Mouse (Mus musculus): ENCODE data around the gene Ephb6. TPM values are rescaled to one million over a fixed set of nuclear protein-coding genes. Genes with fewer than 3 reads are reported as not detected.

Ephb6 gene
- polyA plus RNA-seq, 1 experiment from 2014 or later, result 7.7 TPM

DNA sequence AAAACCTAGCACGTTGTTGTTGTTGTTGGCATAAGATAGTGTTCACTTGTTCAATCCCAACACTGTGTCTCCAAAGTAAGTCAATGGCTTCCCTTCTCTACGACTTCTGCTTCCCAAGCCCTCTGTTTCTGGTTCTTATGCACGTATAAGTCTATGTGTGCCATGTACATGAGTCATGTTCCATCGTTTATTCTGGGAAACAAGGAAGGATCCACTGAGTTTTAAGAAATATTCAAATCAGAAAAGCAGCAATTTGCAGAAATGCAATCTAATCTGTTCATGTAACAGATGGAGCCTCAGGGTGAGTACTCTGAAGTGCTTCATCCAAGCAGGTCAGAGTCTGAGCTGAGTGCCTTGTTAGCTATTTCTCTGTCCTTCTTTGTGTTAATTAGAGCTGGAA, 26.3 kb downstream of the Ephb6 start:
- H3K4me3 ChIP-seq (replicated peaks), result no peak overlapping the region
- no peak for ATAC-seq
- H3K27ac ChIP-seq, result no peak overlapping the region
- H3K27me3 ChIP-seq (replicated peaks), result no peaks in the 10 kb centered on the region
- H3K36me3 ChIP-seq, result no peaks in the 10 kb centered on the region
- WGBS, result 79% methylated on average over 4 of the region's 4 CpGs
- no peak overlapping the region for H3K9ac ChIP-seq
- no peak overlapping the region for H3K4me2 ChIP-seq (replicated peaks)
- no peaks in the 10 kb centered on the region for H3K9me3 ChIP-seq
- H3K4me1 ChIP-seq (replicated peaks), result no peaks in the 10 kb centered on the region

DNA sequence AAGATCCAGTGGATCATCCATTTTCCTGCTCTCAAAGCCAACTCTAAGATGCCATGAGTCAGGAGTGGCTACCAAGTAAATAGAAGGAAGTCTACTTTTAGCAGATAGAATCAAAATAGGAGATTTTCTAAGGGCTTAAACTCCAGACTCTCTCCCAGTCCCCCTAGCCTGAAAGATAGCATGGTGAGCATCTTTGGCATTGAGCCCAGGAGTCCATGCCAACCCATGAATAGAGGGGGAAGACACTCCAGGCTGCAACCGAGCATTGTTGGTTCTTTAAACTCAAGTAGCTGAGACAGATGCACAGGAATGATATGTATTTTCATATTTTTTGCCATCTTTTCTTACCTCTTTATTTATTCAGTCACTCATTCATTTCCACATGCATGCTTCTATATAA, 29.9 kb downstream of the Ephb6 start:
- no peak overlapping the region for H3K4me3 ChIP-seq (replicated peaks)
- H3K4me2 ChIP-seq (replicated peaks), result no peak overlapping the region
- H3K27me3 ChIP-seq (replicated peaks), result no peaks in the 10 kb centered on the region
- no peak overlapping the region for H3K9ac ChIP-seq
- H3K36me3 ChIP-seq, result no peaks in the 10 kb centered on the region
- H3K4me1 ChIP-seq (replicated peaks), result no peaks in the 10 kb centered on the region
- no peak for ATAC-seq
- WGBS, result 58% methylated on average over 1 of the region's 1 CpGs
- H3K9me3 ChIP-seq, result no peaks in the 10 kb centered on the region
- H3K27ac ChIP-seq, result no peak overlapping the region

DNA sequence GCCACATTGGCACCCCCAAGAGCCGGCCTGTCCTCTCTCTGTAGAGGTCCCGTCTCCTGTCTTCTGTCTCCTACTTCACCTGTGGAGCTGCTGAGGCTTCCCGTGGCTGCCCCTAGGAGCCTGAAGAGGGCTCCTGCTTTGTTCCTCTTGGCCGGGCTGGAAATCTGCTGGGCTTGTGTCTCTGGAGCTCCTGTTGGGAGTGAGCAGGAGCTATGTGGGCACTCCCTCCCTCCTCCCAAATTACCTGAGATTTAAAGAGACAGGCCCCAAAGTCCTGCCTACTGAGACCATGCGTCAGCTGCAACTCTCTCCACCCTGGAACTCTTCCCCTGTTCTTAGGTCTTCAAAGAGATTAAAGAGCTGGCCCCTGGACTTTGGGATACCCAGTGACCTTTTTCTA, 30.9 kb downstream of the Ephb6 start, which contains the start of gene Trpv6:
Gene Trpv6 (minus strand): TSS at position 228 of the 400 bp plus-strand sequence.
- no peak within 1 kb of the TSS for H3K9ac ChIP-seq
- WGBS, result 17% methylated on average over 5 of the region's 5 CpGs
- no peak within 1 kb of the TSS for H3K27ac ChIP-seq
- H3K27me3 ChIP-seq (replicated peaks), result no peaks in the 10 kb centered on the region
- peak within 1 kb of the TSS; percentile 17; the same call in 1 of the 2 replicates for H3K4me2 ChIP-seq (replicated peaks)
- ATAC-seq, result peak; percentile 37; the same call in 1 of the 2 replicates
- no peaks in the 10 kb centered on the region for H3K9me3 ChIP-seq
- no peaks in the 10 kb centered on the region for H3K4me1 ChIP-seq (replicated peaks)
- no peak within 1 kb of the TSS for H3K4me3 ChIP-seq (replicated peaks)
- no peaks in the 10 kb centered on the region for H3K36me3 ChIP-seq

DNA sequence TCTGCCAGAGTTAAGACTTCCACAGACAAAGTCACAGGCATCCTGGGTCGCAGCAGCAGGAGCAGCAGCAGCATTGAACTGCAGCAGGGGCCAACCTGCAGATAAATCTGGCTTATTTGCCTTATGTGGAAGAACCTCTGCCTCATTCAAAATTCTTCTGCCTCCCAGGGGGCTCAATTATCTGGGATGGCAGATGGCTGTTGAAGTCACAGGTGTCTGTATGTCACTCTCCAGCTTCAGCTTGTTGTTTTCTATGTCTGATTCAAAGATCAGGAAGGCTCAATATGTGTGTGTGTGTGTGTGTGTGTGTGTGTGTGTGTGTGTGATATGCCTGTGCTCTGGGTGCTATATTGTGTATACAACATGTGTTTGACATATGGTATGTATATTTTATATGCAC, 32.1 kb downstream of the Ephb6 start:
- no peak overlapping the region for H3K9ac ChIP-seq
- no peaks in the 10 kb centered on the region for H3K27me3 ChIP-seq (replicated peaks)
- no peak for ATAC-seq
- H3K4me1 ChIP-seq (replicated peaks), result no peaks in the 10 kb centered on the region
- no peaks in the 10 kb centered on the region for H3K9me3 ChIP-seq
- no peak overlapping the region for H3K4me3 ChIP-seq (replicated peaks)
- H3K4me2 ChIP-seq (replicated peaks), result no peak overlapping the region
- H3K27ac ChIP-seq, result no peak overlapping the region
- H3K36me3 ChIP-seq, result no peaks in the 10 kb centered on the region
- 28% methylated on average over 1 of the region's 1 CpGs for WGBS

DNA sequence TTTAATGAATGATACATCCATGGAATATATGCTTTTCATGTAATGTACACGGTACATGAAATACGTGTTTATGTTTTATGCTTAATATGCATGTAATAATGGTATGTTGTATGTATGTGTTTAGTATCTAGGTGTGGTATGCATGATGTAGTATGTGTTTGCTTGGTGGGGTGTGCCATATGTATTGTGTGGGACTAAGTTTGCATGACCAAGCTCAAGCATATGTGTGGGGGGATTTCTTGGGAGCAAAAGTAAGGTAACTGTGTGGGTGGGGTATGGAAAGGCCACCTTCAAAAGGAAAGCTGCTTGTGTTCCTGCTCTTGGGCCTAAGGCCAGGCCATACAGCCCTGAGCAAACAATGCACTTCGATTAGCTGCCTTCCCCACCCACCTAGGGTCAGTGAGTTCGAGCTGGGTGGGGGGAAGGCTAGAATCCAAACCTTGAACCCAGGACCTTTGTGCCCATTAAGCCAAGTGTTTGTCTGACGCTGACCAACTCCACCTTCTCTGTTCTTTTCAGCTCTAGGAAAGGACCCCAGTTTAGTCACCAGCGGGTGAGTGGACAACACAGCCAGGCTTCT, 32.7 kb downstream of the Ephb6 start:
- WGBS, result 68% methylated on average over 6 of the region's 6 CpGs

DNA sequence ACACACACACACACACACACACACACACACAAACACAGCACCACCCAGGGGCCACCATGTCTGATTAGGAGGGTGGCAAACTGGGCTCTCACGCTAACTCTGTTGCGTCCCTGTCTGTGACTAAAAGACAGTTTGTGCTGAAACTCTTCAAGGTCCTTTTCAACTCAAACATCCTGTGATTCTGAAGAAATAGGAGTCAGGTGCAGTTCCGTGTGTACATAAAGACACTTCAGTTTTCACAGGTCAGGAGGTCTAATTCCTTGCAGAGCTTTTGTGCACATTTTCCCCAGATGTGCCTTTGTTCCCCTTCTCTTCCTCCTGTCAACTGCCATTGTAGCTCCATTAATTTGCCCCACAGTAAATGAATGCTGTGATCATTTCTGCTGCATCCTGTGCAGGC, 35.2 kb downstream of the Ephb6 start:
- Histone ChIP-seq H3K4me3 (replicated peaks) (no peak overlapping the region), H3K4me1 (replicated peaks) (no peaks in the 10 kb centered on the region), H3K36me3 (no peaks in the 10 kb centered on the region), H3K9ac (no peak overlapping the region), H3K4me2 (replicated peaks) (no peak overlapping the region), H3K27me3 (replicated peaks) (no peaks in the 10 kb centered on the region), H3K9me3 (no peaks in the 10 kb centered on the region), H3K27ac (no peak overlapping the region)
- WGBS, result 67% methylated on average over 3 of the region's 3 CpGs
- ATAC-seq, result no peak

More for the DNA sequence above, 32.7 kb downstream of the Ephb6 start:
- no peak for ATAC-seq
- no peaks in the 10 kb centered on the region for H3K9me3 ChIP-seq
- H3K4me2 ChIP-seq (replicated peaks), result no peak overlapping the region
- H3K4me1 ChIP-seq (replicated peaks), result no peaks in the 10 kb centered on the region
- H3K27ac ChIP-seq, result no peak overlapping the region
- H3K4me3 ChIP-seq (replicated peaks), result no peak overlapping the region
- H3K9ac ChIP-seq, result no peak overlapping the region
- H3K36me3 ChIP-seq, result no peaks in the 10 kb centered on the region
- no peaks in the 10 kb centered on the region for H3K27me3 ChIP-seq (replicated peaks)

DNA sequence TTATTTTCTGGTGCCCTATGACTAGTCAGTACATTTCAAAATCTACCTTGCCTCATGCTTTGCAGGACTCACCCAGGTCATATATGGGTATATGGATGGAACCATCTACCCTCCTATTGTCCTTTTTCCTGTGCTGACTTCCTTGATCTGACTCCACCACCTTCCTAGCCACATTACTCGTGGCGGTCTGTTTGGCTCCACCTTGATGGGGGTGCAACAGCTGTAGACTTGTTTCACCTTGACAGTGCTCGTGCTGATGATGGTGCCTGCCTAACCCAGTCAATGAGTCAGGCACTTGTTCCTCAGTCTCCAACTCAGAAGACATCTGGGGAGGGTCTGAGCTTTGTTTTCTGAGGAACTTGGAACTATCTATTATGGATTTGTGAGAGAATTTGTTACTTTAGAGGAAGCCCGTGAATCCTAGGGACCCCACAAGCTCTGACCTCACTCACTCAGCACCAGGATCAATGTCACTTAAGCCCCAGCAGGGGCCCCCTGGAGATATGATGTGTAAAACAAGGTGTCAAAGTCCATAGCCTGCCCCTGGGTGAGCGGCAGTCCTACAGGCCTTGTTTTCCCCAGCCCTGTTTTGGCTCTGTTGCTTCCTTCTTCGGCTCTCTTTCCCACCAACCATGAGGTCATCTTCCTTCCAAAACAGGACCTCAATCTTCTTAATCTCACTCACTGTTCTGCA, 36.0 kb downstream of the Ephb6 start:
- no peak overlapping the region for H3K9ac ChIP-seq
- no peaks in the 10 kb centered on the region for H3K36me3 ChIP-seq
- no peak overlapping the region for H3K4me3 ChIP-seq (replicated peaks)
- ATAC-seq, result peak; percentile 93
- H3K27ac ChIP-seq, result no peak overlapping the region
- H3K27me3 ChIP-seq (replicated peaks), result no peaks in the 10 kb centered on the region
- H3K4me2 ChIP-seq (replicated peaks), result no peak overlapping the region
- H3K4me1 ChIP-seq (replicated peaks), result no peaks in the 10 kb centered on the region
- H3K9me3 ChIP-seq, result no peaks in the 10 kb centered on the region
- 56% methylated on average over 6 of the region's 6 CpGs for WGBS

DNA sequence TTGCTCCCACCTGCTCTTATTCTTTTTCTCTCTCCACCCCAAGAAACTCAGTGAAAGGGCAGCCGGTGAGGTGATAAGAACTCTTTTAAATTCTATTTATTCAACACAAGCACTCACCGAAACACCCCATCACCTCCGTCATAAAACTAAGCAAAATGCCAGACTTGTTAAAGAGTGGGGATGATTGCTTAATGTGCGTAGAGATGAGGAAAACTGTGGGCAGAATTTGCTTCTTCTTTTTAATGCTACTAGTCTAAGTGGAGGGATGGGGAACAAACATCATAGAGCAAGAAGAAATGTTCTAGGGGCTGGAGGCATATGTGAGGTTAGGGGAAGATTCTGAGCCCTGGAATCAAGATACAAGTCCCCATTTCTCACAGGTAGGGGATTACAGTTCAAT, 37.5 kb downstream of the Ephb6 start:
- no peak overlapping the region for H3K9ac ChIP-seq
- no peak overlapping the region for H3K4me3 ChIP-seq (replicated peaks)
- no peaks in the 10 kb centered on the region for H3K36me3 ChIP-seq
- no peaks in the 10 kb centered on the region for H3K9me3 ChIP-seq
- 71% methylated on average over 4 of the region's 4 CpGs for WGBS
- no peaks in the 10 kb centered on the region for H3K4me1 ChIP-seq (replicated peaks)
- H3K27me3 ChIP-seq (replicated peaks), result no peaks in the 10 kb centered on the region
- H3K4me2 ChIP-seq (replicated peaks), result no peak overlapping the region
- ATAC-seq, result no peak
- no peak overlapping the region for H3K27ac ChIP-seq

DNA sequence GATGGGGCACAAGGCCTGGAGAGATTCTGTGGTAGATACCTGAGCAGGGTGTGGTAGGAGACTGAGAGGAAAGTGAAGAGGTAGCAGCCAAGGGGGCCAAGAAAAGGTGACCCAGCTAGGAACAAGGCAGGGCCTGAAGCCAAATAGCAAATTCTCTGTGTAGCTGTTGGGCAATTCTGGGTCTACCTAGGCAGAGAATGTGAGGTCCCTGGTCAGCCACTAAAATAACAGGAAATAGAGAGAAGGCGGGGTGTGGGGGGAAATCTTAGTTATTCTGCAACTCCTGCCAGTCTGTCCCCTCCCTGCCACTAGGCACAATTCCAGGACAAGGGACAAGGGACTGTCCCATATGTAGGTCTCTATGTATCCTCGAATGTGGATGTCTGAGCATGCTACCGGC, 37.9 kb downstream of the Ephb6 start:
- WGBS, result 85% methylated on average over 3 of the region's 3 CpGs
- no peaks in the 10 kb centered on the region for H3K4me1 ChIP-seq (replicated peaks)
- H3K27ac ChIP-seq, result no peak overlapping the region
- H3K4me2 ChIP-seq (replicated peaks), result no peak overlapping the region
- no peaks in the 10 kb centered on the region for H3K27me3 ChIP-seq (replicated peaks)
- H3K9ac ChIP-seq, result no peak overlapping the region
- no peak overlapping the region for H3K4me3 ChIP-seq (replicated peaks)
- no peaks in the 10 kb centered on the region for H3K36me3 ChIP-seq
- H3K9me3 ChIP-seq, result no peaks in the 10 kb centered on the region
- ATAC-seq, result 0 out of 2 replicates have a peak, but pooled peaks have one; percentile 11

DNA sequence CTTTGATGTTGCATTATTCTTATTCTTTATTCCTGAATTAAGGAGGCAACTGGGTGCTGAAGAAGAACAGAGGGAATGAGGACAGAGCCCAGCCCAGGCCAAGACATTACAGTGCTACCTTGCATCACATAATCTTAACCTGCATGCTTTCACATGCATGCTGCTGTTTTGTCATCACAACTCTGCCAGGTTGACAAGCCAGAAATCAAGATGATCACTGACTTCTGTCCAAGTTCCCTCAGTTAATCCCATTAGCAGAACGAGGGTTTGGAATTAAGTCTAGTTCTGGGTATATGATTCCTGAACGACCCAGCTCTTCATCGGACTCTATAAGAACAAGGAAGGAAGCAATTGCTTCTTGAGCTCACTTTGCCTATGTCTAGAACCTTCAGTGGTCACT, 40.9 kb downstream of the Ephb6 start:
- no peaks in the 10 kb centered on the region for H3K9me3 ChIP-seq
- no peak for ATAC-seq
- H3K9ac ChIP-seq, result no peak overlapping the region
- no peaks in the 10 kb centered on the region for H3K4me1 ChIP-seq (replicated peaks)
- H3K36me3 ChIP-seq, result no peaks in the 10 kb centered on the region
- H3K27ac ChIP-seq, result no peak overlapping the region
- 87% methylated on average over 3 of the region's 3 CpGs for WGBS
- H3K27me3 ChIP-seq (replicated peaks), result no peaks in the 10 kb centered on the region
- no peak overlapping the region for H3K4me2 ChIP-seq (replicated peaks)
- H3K4me3 ChIP-seq (replicated peaks), result no peak overlapping the region

DNA sequence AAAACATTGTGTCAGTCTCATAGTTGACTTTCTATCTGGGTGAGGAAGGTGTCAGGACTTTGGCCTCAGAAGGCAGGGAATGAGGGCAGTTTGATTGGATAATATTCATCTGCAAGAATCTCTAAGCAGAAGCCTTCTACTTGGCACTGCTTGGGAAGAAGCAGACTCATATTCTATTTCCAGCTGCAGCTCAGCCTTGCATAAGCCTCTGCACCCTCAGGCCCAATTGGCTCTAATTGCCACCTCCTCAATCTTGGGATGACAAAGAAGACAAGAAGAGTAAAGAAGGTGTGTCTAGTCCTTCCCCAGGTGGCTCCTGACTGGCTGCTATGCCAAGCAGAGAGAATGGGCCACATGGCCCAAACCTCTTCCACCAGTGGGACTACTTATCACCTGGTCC, 41.4 kb downstream of the Ephb6 start:
- Histone ChIP-seq H3K36me3 (no peaks in the 10 kb centered on the region), H3K27ac (no peak overlapping the region), H3K4me3 (replicated peaks) (no peak overlapping the region), H3K9me3 (no peaks in the 10 kb centered on the region), H3K4me1 (replicated peaks) (no peaks in the 10 kb centered on the region), H3K9ac (no peak overlapping the region), H3K27me3 (replicated peaks) (no peaks in the 10 kb centered on the region), H3K4me2 (replicated peaks) (no peak overlapping the region)
- ATAC-seq, result no peak

DNA sequence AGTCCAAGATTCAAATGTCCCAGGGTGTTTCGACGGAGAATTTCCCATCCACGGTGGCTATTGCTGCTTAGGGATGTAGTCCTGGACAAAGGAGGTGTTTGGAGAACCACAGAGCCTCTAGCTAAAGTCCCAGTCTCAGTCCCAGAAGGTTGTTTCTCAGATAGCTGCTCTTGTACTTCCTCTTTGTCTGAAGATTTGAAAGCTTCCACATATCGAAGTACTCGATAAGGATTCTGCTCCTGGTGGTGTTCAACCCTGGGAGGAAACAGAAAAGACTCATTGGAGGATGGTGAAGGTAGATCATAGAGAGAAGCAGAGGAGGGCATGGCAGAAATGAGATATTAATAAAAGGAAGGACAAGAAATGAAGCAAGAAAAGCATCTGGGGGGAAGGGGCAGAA, 47.9 kb downstream of the Ephb6 start:
- Histone ChIP-seq H3K4me3 (replicated peaks) (no peak overlapping the region), H3K4me1 (replicated peaks) (no peaks in the 10 kb centered on the region), H3K27me3 (replicated peaks) (no peaks in the 10 kb centered on the region), H3K4me2 (replicated peaks) (no peak overlapping the region), H3K36me3 (no peaks in the 10 kb centered on the region), H3K27ac (no peak overlapping the region), H3K9ac (no peak overlapping the region), H3K9me3 (no peaks in the 10 kb centered on the region)
- ATAC-seq, result no peak
- 90% methylated on average over 5 of the region's 5 CpGs for WGBS

DNA sequence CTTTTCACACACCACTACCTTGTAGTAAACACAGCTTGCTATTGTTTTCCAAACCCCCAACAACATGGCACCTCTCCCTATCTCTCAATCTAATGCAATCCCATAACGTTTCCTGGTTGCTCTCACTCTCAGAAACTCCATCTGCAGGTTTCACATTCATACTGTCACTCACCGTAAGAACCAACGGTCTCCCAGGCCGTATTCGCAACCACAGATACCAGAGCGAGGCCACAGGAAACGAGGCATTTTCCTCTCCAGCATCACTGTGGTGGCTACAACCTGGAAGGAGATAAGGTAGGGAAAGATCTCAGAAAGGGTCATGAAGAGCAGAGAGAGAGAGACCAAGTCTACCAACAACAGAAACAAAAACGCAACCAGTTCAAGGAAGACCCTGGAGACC, 49.4 kb downstream of the Ephb6 start:
- Histone ChIP-seq H3K9ac (no peak overlapping the region), H3K36me3 (no peaks in the 10 kb centered on the region), H3K4me1 (replicated peaks) (no peaks in the 10 kb centered on the region), H3K4me3 (replicated peaks) (no peak overlapping the region), H3K9me3 (no peaks in the 10 kb centered on the region), H3K27ac (no peak overlapping the region), H3K4me2 (replicated peaks) (no peak overlapping the region), H3K27me3 (replicated peaks) (no peaks in the 10 kb centered on the region)
- ATAC-seq, result no peak
- 84% methylated on average over 8 of the region's 8 CpGs for WGBS
